Mouse (Mus musculus): ENCODE results near the gene Cxcr2. TPM values are rescaled to one million over a fixed set of nuclear protein-coding genes. Genes with fewer than 3 reads are reported as not detected.

Gene Cxcr2
- polyA plus RNA-seq, 1 experiment from 2014 or later = 0.17 TPM

GRCm38 (mm10) chr1:74123215-74123614 lies 30.6 kb upstream of the Cxcr2 start:
- Histone ChIP-seq H3K27me3 (peaks cover 46% of the 10 kb centered on the region), H3K9me3 (no peaks in the 10 kb centered on the region), H3K27ac (no peak overlapping the region), H3K4me1 (replicated peaks) (peaks cover 43% of the 10 kb centered on the region), H3K4me2 (peak overlapping the region; percentile 78), H3K4me3 (peak overlapping the region; percentile 49), H3K9ac (no peak overlapping the region; the same call in 1 of the 2 replicates), H3K36me3 (no peaks in the 10 kb centered on the region)
- no peak for ATAC-seq (ENCODE audit: low FRiP score)
- 57% methylated on average over 8 of the region's 8 CpGs for WGBS

DNA sequence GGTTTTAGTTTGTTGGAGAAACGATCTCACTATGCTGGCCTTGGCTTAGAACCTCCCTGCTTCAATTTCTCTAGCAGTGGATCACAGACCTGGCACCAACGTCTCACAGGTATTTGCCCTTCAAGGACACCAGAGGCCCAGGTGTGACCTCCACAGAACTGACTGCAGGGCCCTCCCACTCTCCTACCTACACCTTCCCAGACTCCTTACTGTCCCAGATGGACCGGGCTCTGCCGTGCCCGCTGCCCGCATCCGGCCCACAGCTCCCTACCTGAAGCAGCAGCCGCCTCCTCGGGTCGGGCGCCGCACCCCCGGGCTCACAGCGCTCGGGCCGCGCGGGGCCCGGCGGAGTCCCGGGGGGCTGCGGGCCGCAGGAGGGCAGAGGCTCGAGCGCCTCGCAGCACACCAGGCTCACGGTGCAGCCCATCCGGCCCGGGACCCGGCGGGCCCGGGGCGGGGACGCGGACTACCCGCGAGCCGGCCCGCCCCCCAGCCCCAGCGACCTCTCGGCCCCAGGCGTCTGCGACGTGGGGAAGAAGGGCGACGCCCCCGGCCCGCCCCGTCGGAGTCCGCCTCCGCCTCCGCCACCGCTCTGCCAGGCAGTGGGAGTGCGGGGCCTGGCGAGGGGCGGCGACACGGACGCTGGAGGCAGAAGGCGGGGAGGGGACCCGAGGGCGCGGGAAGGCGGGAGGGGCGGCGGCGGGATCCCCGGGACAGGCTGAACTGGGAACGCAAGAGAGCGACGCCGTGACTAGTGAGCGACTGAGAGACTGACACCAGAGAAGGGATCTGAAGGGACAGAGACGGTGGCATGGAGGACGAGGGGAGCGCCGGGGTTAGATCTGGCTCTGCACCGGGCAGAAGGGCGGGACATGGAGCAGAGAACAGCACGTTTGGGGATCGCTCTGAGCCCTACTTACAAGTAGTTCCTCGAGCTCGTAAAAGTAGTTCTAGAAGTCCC lies 29.5 kb upstream of the Cxcr2 start, which contains the start of gene Tns1:
Tns1 (minus strand) TSS at position 429 of the 961 bp plus-strand sequence.
- peak; percentile 62 for ATAC-seq (ENCODE audit: low FRiP score)
- Histone ChIP-seq H3K27me3 (peaks cover 46% of the 10 kb centered on the region), H3K4me1 (replicated peaks) (peaks cover 33% of the 10 kb centered on the region), H3K36me3 (no peaks in the 10 kb centered on the region), H3K4me3 (peak within 1 kb of the TSS; percentile 49), H3K27ac (no peak within 1 kb of the TSS), H3K4me2 (peak within 1 kb of the TSS; percentile 78), H3K9me3 (no peaks in the 10 kb centered on the region), H3K9ac (peak within 1 kb of the TSS; percentile 73)
- WGBS = under 1% methylated on average over 79 of the region's 84 CpGs

DNA sequence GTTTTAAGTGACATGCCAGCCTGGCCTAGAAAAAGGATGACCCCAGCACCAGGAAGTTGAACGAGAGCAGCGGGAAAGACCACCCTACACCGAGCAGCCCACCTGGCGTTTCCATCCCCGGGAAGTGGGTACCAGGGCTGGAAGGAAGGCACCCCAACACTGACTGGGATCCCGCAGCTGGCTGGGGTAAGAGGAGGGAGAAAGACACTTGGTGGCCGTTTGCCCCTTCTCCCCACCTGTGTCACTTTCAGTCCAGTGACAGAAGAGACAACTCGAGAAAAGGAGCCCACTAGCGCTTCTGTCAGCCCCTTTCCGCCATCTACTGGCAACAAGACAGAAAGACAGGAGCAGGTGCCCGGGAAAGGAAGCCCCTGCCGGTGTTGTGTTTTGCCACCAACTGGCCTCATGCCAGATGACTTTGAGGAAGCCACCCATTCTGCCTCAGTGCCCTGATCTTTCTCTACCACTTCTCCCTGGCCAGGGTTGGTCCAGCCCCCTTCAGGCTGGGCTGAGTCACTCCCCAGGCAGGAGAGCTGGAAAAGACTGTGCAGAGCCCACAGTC lies 28.7 kb upstream of the Cxcr2 start, which contains the start of gene Rufy4:
Rufy4 (plus strand) TSS at position 551 of the 562 bp plus-strand sequence.
- H3K9me3 ChIP-seq = no peaks in the 10 kb centered on the region
- no peaks in the 10 kb centered on the region for H3K36me3 ChIP-seq
- WGBS = under 1% methylated on average over 12 of the region's 12 CpGs
- peak within 1 kb of the TSS; percentile 73 for H3K9ac ChIP-seq
- H3K27ac ChIP-seq = no peak within 1 kb of the TSS
- H3K27me3 ChIP-seq = peaks cover 46% of the 10 kb centered on the region
- peak within 1 kb of the TSS; percentile 49 for H3K4me3 ChIP-seq
- H3K4me2 ChIP-seq = peak within 1 kb of the TSS; percentile 78
- peak; percentile 45; the same call in 1 of the 2 replicates for ATAC-seq (ENCODE audit: low FRiP score)
- H3K4me1 ChIP-seq (replicated peaks) = peaks cover 32% of the 10 kb centered on the region

GRCm38 (mm10) chr1:74130883-74131659 lies 22.7 kb upstream of the Cxcr2 start:
- no peaks in the 10 kb centered on the region for H3K4me1 ChIP-seq (replicated peaks)
- no peaks in the 10 kb centered on the region for H3K36me3 ChIP-seq
- WGBS = 90% methylated on average over 8 of the region's 8 CpGs
- H3K9ac ChIP-seq = no peak overlapping the region
- H3K27ac ChIP-seq = no peak overlapping the region
- H3K4me2 ChIP-seq = no peak overlapping the region
- ATAC-seq (ENCODE audit: low FRiP score) = no peak
- peaks cover 8% of the 10 kb centered on the region for H3K27me3 ChIP-seq
- no peaks in the 10 kb centered on the region for H3K9me3 ChIP-seq
- H3K4me3 ChIP-seq = no peak overlapping the region

- 75% methylated on average over 3 of the region's 3 CpGs for WGBS
- Histone ChIP-seq H3K27ac (no peak overlapping the region), H3K4me2 (no peak overlapping the region), H3K9me3 (no peaks in the 10 kb centered on the region), H3K27me3 (peaks cover 5% of the 10 kb centered on the region; the same call in 1 of the 2 replicates), H3K9ac (no peak overlapping the region), H3K4me1 (replicated peaks) (no peaks in the 10 kb centered on the region), H3K4me3 (no peak overlapping the region), H3K36me3 (no peaks in the 10 kb centered on the region)
- no peak for ATAC-seq (ENCODE audit: low FRiP score)
Observed at GRCm38 (mm10) chr1:74132011-74132410, 21.8 kb upstream of the Cxcr2 start.

DNA sequence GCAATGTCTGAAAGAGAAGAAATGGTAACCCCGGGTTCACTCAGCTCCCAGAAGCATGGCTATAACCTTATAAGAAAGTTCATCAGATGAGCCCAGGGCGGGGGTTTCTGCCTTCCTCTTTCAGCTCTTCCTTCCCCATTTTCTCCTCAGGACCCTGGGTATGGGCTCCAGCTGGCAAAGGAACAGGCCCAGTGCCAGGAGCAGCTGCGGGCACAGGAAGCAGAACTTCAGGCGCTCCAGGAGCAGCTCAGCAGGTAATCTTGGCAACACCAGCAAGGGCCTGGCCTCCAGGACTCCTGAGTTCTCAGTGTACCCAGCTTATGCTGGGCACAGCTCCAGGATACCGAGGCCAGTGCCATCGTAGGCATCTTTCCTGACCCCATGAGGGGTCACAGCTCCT lies 19.8 kb upstream of the Cxcr2 start:
- WGBS = 88% methylated on average over 6 of the region's 6 CpGs
- H3K4me3 ChIP-seq = no peak overlapping the region
- no peak for ATAC-seq (ENCODE audit: low FRiP score)
- H3K27me3 ChIP-seq = no peaks in the 10 kb centered on the region
- no peaks in the 10 kb centered on the region for H3K36me3 ChIP-seq
- H3K9ac ChIP-seq = no peak overlapping the region
- no peaks in the 10 kb centered on the region for H3K9me3 ChIP-seq
- no peak overlapping the region for H3K4me2 ChIP-seq
- H3K4me1 ChIP-seq (replicated peaks) = no peaks in the 10 kb centered on the region
- H3K27ac ChIP-seq = no peak overlapping the region

- H3K36me3 ChIP-seq = no peaks in the 10 kb centered on the region
- no peak overlapping the region for H3K9ac ChIP-seq
- no peak overlapping the region for H3K27ac ChIP-seq
- H3K4me2 ChIP-seq = no peak overlapping the region
- no peak for ATAC-seq (ENCODE audit: low FRiP score)
- no peaks in the 10 kb centered on the region for H3K4me1 ChIP-seq (replicated peaks)
- H3K9me3 ChIP-seq = no peaks in the 10 kb centered on the region
- H3K27me3 ChIP-seq = no peaks in the 10 kb centered on the region
- no peak overlapping the region for H3K4me3 ChIP-seq
- 83% methylated on average over 6 of the region's 6 CpGs for WGBS
Observed at GRCm38 (mm10) chr1:74135326-74135950, 18.4 kb upstream of the Cxcr2 start.

DNA sequence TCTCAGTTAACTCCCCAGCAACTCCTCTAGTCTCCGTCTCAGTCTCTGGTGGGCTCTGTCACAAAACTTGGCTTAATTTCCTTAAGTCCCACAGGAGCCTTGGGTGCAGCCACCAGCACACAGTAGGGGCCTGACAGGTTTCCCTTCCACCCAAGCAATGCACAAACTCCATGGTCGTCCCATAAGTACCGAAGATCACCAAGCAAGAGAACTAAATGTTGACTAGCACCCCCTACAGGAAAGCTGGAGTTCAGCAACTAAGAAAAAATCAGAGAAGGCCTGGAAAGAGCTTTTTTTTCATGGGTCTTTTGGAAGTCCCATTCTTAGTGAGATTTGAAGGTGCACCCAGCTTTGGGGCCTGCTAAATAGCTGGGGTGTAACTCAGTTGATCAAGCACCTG lies 14.4 kb upstream of the Cxcr2 start:
- Histone ChIP-seq H3K4me3 (no peak overlapping the region), H3K9ac (no peak overlapping the region), H3K27me3 (no peaks in the 10 kb centered on the region), H3K4me1 (replicated peaks) (no peaks in the 10 kb centered on the region), H3K27ac (no peak overlapping the region), H3K9me3 (no peaks in the 10 kb centered on the region), H3K4me2 (no peak overlapping the region), H3K36me3 (no peaks in the 10 kb centered on the region)
- WGBS = 60% methylated on average over 3 of the region's 3 CpGs
- ATAC-seq (ENCODE audit: low FRiP score) = no peak

GRCm38 (mm10) chr1:74141781-74142180 lies 12.0 kb upstream of the Cxcr2 start:
- H3K27ac ChIP-seq = no peak overlapping the region
- H3K4me2 ChIP-seq = no peak overlapping the region
- H3K9me3 ChIP-seq = no peaks in the 10 kb centered on the region
- H3K4me3 ChIP-seq = no peak overlapping the region
- WGBS = 82% methylated on average over 8 of the region's 8 CpGs
- H3K27me3 ChIP-seq = no peaks in the 10 kb centered on the region
- ATAC-seq (ENCODE audit: low FRiP score) = no peak
- H3K4me1 ChIP-seq (replicated peaks) = no peaks in the 10 kb centered on the region
- no peaks in the 10 kb centered on the region for H3K36me3 ChIP-seq
- no peak overlapping the region for H3K9ac ChIP-seq

DNA sequence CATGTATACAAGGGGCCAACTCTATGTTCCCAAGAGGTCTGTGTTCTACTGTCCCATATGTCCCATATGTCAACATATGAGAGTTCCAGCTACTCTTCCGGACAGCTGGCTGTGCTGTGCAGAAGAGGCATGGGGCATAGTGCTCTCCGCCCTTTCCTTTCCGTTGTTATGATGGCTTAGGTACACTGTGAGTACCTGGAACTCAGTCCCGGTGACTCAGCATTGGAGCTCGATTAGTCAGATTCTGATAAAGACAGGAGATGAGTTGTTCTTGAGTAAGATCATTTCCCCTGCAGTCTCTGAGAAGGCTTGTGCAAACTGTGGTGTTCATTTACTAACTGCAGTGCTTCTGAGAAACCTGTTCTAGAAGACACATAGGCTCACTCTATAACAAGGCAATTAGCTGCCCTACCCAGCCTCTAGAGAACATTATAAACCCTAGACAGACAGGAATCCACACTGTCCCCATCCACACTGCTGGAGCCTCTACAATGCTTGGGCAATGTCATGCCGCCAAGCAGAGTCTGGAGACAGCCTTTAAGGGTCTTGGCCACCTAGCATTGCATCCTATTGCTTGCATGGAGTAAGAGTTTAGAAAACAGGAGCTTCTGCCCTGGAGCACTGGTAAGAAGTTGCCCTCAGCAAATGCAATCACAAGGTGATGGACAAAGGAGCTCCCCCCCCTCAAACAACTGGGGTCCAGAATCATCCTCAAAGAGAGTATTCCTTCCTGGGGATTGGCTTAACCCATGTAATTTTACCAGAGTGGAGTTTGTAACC lies 4.5 kb upstream of the Cxcr2 start:
- H3K27ac ChIP-seq = no peak overlapping the region
- no peaks in the 10 kb centered on the region for H3K27me3 ChIP-seq
- H3K9ac ChIP-seq = no peak overlapping the region
- no peak overlapping the region for H3K4me3 ChIP-seq
- 92% methylated on average over 6 of the region's 6 CpGs for WGBS
- H3K36me3 ChIP-seq = no peaks in the 10 kb centered on the region
- no peak overlapping the region for H3K4me2 ChIP-seq
- H3K9me3 ChIP-seq = no peaks in the 10 kb centered on the region
- no peak for ATAC-seq (ENCODE audit: low FRiP score)
- no peaks in the 10 kb centered on the region for H3K4me1 ChIP-seq (replicated peaks)

GRCm38 (mm10) chr1:74150101-74150500 lies 3.7 kb upstream of the Cxcr2 start:
- ATAC-seq (ENCODE audit: low FRiP score) = no peak
- Histone ChIP-seq H3K27me3 (no peaks in the 10 kb centered on the region), H3K9ac (no peak overlapping the region), H3K4me1 (replicated peaks) (no peaks in the 10 kb centered on the region), H3K4me2 (no peak overlapping the region), H3K4me3 (no peak overlapping the region), H3K9me3 (no peaks in the 10 kb centered on the region), H3K36me3 (no peaks in the 10 kb centered on the region), H3K27ac (no peak overlapping the region)
- 68% methylated on average over 3 of the region's 3 CpGs for WGBS
